Comparison of ENCODE assay signal across 17 mouse cellular contexts in genomic region chr12:99263592-99264335, GRCm38 (mm10).
DNase-seq lines count a peak whose midpoint lies in the region; ATAC-seq lines count a peak whose summit lies in the region.
"Had no signal": no experiment of that assay in that cellular context is flagged by ENCODE, and none has a peak within 500 bp of the region (broad histone marks: within the 10 kb centered on the region; RNA-seq: fewer than 3 reads in every experiment).

No protein-coding gene starts in this region.

- peak overlapping the region; percentile 23; the same call in 1 of the 2 replicates for H3K27ac ChIP-seq in hindbrain, embryonic 12.5 days
- H3K27ac ChIP-seq in hindbrain, embryonic 14.5 days, result no peak overlapping the region
- 0 out of 2 replicates have a peak overlapping the region, but pooled peaks have one; percentile 19 for H3K27ac ChIP-seq in neural tube, embryonic 13.5 days (replicated peaks)
- no peak overlapping the region for H3K27ac ChIP-seq in neural tube, embryonic 15.5 days (replicated peaks)
- H3K27ac ChIP-seq: stomach, postnatal 0 days had no signal

- no peaks in the 10 kb centered on the region for H3K9me3 ChIP-seq in hindbrain, embryonic 12.5 days (replicated peaks)
- H3K9me3 ChIP-seq in hindbrain, embryonic 14.5 days (ENCODE audit: control insufficient read depth, low read length), result no peaks in the 10 kb centered on the region
- H3K9me3 ChIP-seq in neural tube, embryonic 13.5 days, result peaks cover 3% of the 10 kb centered on the region; the same call in 1 of the 2 replicates
- no peaks in the 10 kb centered on the region for H3K9me3 ChIP-seq in neural tube, embryonic 15.5 days (replicated peaks)

- no peak for ATAC-seq in hindbrain, embryonic 12.5 days (ENCODE audit: low FRiP score)
- ATAC-seq in hindbrain, embryonic 14.5 days (ENCODE audit: low FRiP score), result no peak
- no peak for ATAC-seq in neural tube, embryonic 13.5 days (ENCODE audit: low read depth)
- no peak for ATAC-seq in neural tube, embryonic 15.5 days (ENCODE audit: low FRiP score)
- no peak for ATAC-seq in monocyte, adult 5-6 weeks (replicated peaks; ENCODE audit: insufficient number of reproducible peaks, low FRiP score, low TSS enrichment, poor library complexity, severe bottlenecking)

- H3K4me3 ChIP-seq in hindbrain, embryonic 12.5 days, result no peak overlapping the region
- H3K4me3 ChIP-seq in hindbrain, embryonic 14.5 days (replicated peaks; ENCODE audit: low read length), result no peak overlapping the region
- no peak overlapping the region for H3K4me3 ChIP-seq in neural tube, embryonic 13.5 days
- no peak overlapping the region for H3K4me3 ChIP-seq in neural tube, embryonic 15.5 days (replicated peaks)
- H3K4me3 ChIP-seq: myocyte had no signal

- DNase-seq in cerebellum, adult 9-10 months, result peak; percentile 57
- no peak for DNase-seq in cerebellum, adult 8-10 months
- DNase-seq in hindbrain, embryonic 14.5 days (ENCODE audit: low spot score), result no peak
- no peak for DNase-seq in right cerebral cortex, postnatal 14 days
- DNase-seq: gastrocnemius, postnatal 14 days; kidney, adult 2 months; kidney, postnatal 25 days; liver; lung, adult 18-20 months; thymus, postnatal 25 days had no signal

- no peak overlapping the region for H3K9ac ChIP-seq in hindbrain, embryonic 12.5 days
- H3K9ac ChIP-seq in hindbrain, embryonic 14.5 days, result no peak overlapping the region
- H3K9ac ChIP-seq in neural tube, embryonic 13.5 days, result no peak overlapping the region
- no peak overlapping the region for H3K9ac ChIP-seq in neural tube, embryonic 15.5 days (replicated peaks)

- no peaks in the 10 kb centered on the region for H3K36me3 ChIP-seq in hindbrain, embryonic 12.5 days
- H3K36me3 ChIP-seq in hindbrain, embryonic 14.5 days (replicated peaks; ENCODE audit: control insufficient read depth, insufficient read depth), result no peaks in the 10 kb centered on the region
- H3K36me3 ChIP-seq in neural tube, embryonic 13.5 days, result no peaks in the 10 kb centered on the region
- no peaks in the 10 kb centered on the region for H3K36me3 ChIP-seq in neural tube, embryonic 15.5 days

- H3K4me1 ChIP-seq in hindbrain, embryonic 12.5 days, result peaks cover 29% of the 10 kb centered on the region
- peaks cover 21% of the 10 kb centered on the region for H3K4me1 ChIP-seq in hindbrain, embryonic 14.5 days (replicated peaks; ENCODE audit: control insufficient read depth, insufficient read depth, low read length)
- peaks cover 59% of the 10 kb centered on the region for H3K4me1 ChIP-seq in neural tube, embryonic 13.5 days (replicated peaks)
- H3K4me1 ChIP-seq in neural tube, embryonic 15.5 days, result peaks cover 23% of the 10 kb centered on the region

- WGBS in hindbrain, embryonic 12.5 days, result 83% methylated on average over 12 of the region's 12 CpGs
- 73% methylated on average over 12 of the region's 12 CpGs for WGBS in hindbrain, embryonic 14.5 days
- 78% methylated on average over 12 of the region's 12 CpGs for WGBS in neural tube, embryonic 13.5 days
- 72% methylated on average over 12 of the region's 12 CpGs for WGBS in neural tube, embryonic 15.5 days

- H3K27me3 ChIP-seq in hindbrain, embryonic 12.5 days, result no peaks in the 10 kb centered on the region
- no peaks in the 10 kb centered on the region for H3K27me3 ChIP-seq in hindbrain, embryonic 14.5 days (ENCODE audit: control insufficient read depth, insufficient read depth, low read length)
- no peaks in the 10 kb centered on the region for H3K27me3 ChIP-seq in neural tube, embryonic 13.5 days
- H3K27me3 ChIP-seq in neural tube, embryonic 15.5 days (replicated peaks), result no peaks in the 10 kb centered on the region

- H3K4me2 ChIP-seq in hindbrain, embryonic 12.5 days (replicated peaks), result no peak overlapping the region
- H3K4me2 ChIP-seq in hindbrain, embryonic 14.5 days (replicated peaks), result no peak overlapping the region
- no peak overlapping the region for H3K4me2 ChIP-seq in neural tube, embryonic 13.5 days
- no peak overlapping the region for H3K4me2 ChIP-seq in neural tube, embryonic 15.5 days
- H3K4me2 ChIP-seq: heart, embryonic 11.5 days had no signal

Comparison
In these comparisons a context has a peak if more than half of its experiments do, and no peak if none do; other contexts are left out.
1. H3K27ac ChIP-seq: peak in hindbrain, embryonic 12.5 days (single experiment) and neural tube, embryonic 13.5 days (single experiment); none in hindbrain, embryonic 14.5 days (single experiment) and neural tube, embryonic 15.5 days (single experiment).